ENCODE assay signal across 18 mouse cellular contexts in genomic region chr6:118689447-118689846, GRCm38 (mm10).
A peak's percentile ranks its signal among the peaks of the same experiment; 100 is the strongest.
DNase-seq lines count a peak whose midpoint lies in the region; ATAC-seq and TF ChIP-seq lines count a peak whose summit lies in the region.
"Had no signal": no experiment of that assay in that cellular context is flagged by ENCODE, and none has a peak within 500 bp of the region (broad histone marks: within the 10 kb centered on the region; RNA-seq: fewer than 3 reads in every experiment).

No protein-coding gene starts in this region.

- no peaks in the 10 kb centered on the region for H3K36me3 ChIP-seq in lung, embryonic 15.5 days
- H3K36me3 ChIP-seq: embryonic facial prominence, embryonic 12.5 days; embryonic facial prominence, embryonic 15.5 days; hindbrain, embryonic 13.5 days; intestine, embryonic 15.5 days had no signal

- H3K4me1 ChIP-seq in lung, embryonic 15.5 days = no peaks in the 10 kb centered on the region
- H3K4me1 ChIP-seq: embryonic facial prominence, embryonic 12.5 days; embryonic facial prominence, embryonic 15.5 days; hindbrain, embryonic 13.5 days; intestine, embryonic 15.5 days had no signal

- H3K4me2 ChIP-seq in lung, embryonic 15.5 days = no peak overlapping the region
- H3K4me2 ChIP-seq: embryonic facial prominence, embryonic 12.5 days; embryonic facial prominence, embryonic 15.5 days; heart, embryonic 12.5 days; hindbrain, embryonic 13.5 days; intestine, embryonic 15.5 days had no signal

- intact Hi-C loops in gastrocnemius, adult 2 months (cut with DNase I) = no loop called here

- H3K4me3 ChIP-seq in gastrocnemius, adult 2 months = no peak overlapping the region
- H3K4me3 ChIP-seq in lung, embryonic 15.5 days = no peak overlapping the region
- H3K4me3 ChIP-seq: embryonic facial prominence, embryonic 12.5 days; embryonic facial prominence, embryonic 15.5 days; heart, embryonic 12.5 days; hindbrain, embryonic 13.5 days; intestine, embryonic 15.5 days had no signal

- no peak for DNase-seq in cerebellum, postnatal 10 days
- DNase-seq in gastrocnemius, adult 2 months = no peak
- no peak for DNase-seq in gastrocnemius, postnatal 4 days (ENCODE audit: low spot score in 2 of 2)
- DNase-seq in lung, postnatal 25 days (ENCODE audit: low spot score) = no peak
- DNase-seq: adrenal gland, adult 8-10 months; forebrain, postnatal 0 days; kidney, adult 11 months; kidney, adult 8-10 months had no signal

- H3K27me3 ChIP-seq in lung, embryonic 15.5 days = no peaks in the 10 kb centered on the region
- H3K27me3 ChIP-seq: embryonic facial prominence, embryonic 12.5 days; embryonic facial prominence, embryonic 15.5 days; heart, embryonic 12.5 days; hindbrain, embryonic 13.5 days; intestine, embryonic 15.5 days had no signal

- ATAC-seq in cerebellum, adult (ENCODE audit: insufficient number of reproducible peaks, low FRiP score, low TSS enrichment) = 0 out of 2 replicates have a peak, but pooled peaks have one; percentile 20
- ATAC-seq in lung, embryonic 15.5 days (ENCODE audit: borderline replicate concordance, extremely low read depth, low FRiP score, low TSS enrichment) = 0 out of 2 replicates have a peak, but pooled peaks have one; percentile 23
- ATAC-seq: activated CD4-positive, CD25-positive, alpha-beta regulatory T cell, adult 4 months; forebrain, embryonic 14.5 days; forebrain, postnatal 0 days; hindbrain, embryonic 16.5 days; intestine, embryonic 15.5 days had no signal

- H3K9me3 ChIP-seq in lung, embryonic 15.5 days = no peaks in the 10 kb centered on the region
- H3K9me3 ChIP-seq: embryonic facial prominence, embryonic 12.5 days; embryonic facial prominence, embryonic 15.5 days; heart, embryonic 12.5 days; hindbrain, embryonic 13.5 days; intestine, embryonic 15.5 days had no signal

- WGBS in lung, embryonic 15.5 days = 93% methylated on average over 3 of the region's 3 CpGs

- peak overlapping the region; percentile 20; the same call in 1 of the 2 replicates for H3K27ac ChIP-seq in gastrocnemius, adult 2 months
- no peak overlapping the region for H3K27ac ChIP-seq in lung, embryonic 15.5 days
- H3K27ac ChIP-seq: embryonic facial prominence, embryonic 12.5 days; embryonic facial prominence, embryonic 15.5 days; hindbrain, embryonic 13.5 days; intestine, embryonic 15.5 days had no signal

- H3K9ac ChIP-seq in lung, embryonic 15.5 days = no peak overlapping the region
- H3K9ac ChIP-seq: embryonic facial prominence, embryonic 12.5 days; embryonic facial prominence, embryonic 15.5 days; forebrain, postnatal 0 days; heart, embryonic 12.5 days; hindbrain, embryonic 13.5 days; intestine, embryonic 15.5 days had no signal

- TF ChIP-seq CTCF in gastrocnemius, adult 2 months (IDR thresholded peaks at IDR 0.05) = no peak
